In genomic region chr17:24638214-24638613, GRCm38 (mm10) we compare ENCODE assay signal across 16 mouse cellular contexts. TPM values are rescaled to one million over a fixed set of nuclear protein-coding genes. Genes with fewer than 3 reads are reported as not detected.
A peak's percentile ranks its signal among the peaks of the same experiment; 100 is the strongest.
DNase-seq lines count a peak whose midpoint lies in the region; ATAC-seq and TF ChIP-seq lines count a peak whose summit lies in the region.
"Had no signal": no experiment of that assay in that cellular context is flagged by ENCODE, and none has a peak within 500 bp of the region (broad histone marks: within the 10 kb centered on the region; RNA-seq: fewer than 3 reads in every experiment).

No protein-coding gene starts in this region.

- H3K9me3 ChIP-seq in lung, embryonic 14.5 days (ENCODE audit: low read depth, low read length), result no peaks in the 10 kb centered on the region
- H3K9me3 ChIP-seq in limb, embryonic 12.5 days, result no peaks in the 10 kb centered on the region
- H3K9me3 ChIP-seq in stomach, postnatal 0 days (ENCODE audit: control insufficient read depth, low read length), result no peaks in the 10 kb centered on the region
- H3K9me3 ChIP-seq: G1E; midbrain, embryonic 12.5 days; neural tube, embryonic 15.5 days had no signal

- no peak for TF ChIP-seq EP300 in stomach, postnatal 0 days (optimal IDR thresholded peaks at IDR 0.05)

- no peak overlapping the region for H3K9ac ChIP-seq in lung, embryonic 14.5 days
- peak overlapping the region; percentile 40; the same call in 1 of the 2 replicates for H3K9ac ChIP-seq in limb, embryonic 12.5 days (replicated peaks)
- no peak overlapping the region for H3K9ac ChIP-seq in stomach, postnatal 0 days (ENCODE audit: low read length)
- H3K9ac ChIP-seq: liver, embryonic 14.5 days; midbrain, embryonic 12.5 days; neural tube, embryonic 15.5 days had no signal

- no peaks in the 10 kb centered on the region for H3K27me3 ChIP-seq in lung, embryonic 14.5 days (ENCODE audit: insufficient read depth, low read length)
- H3K27me3 ChIP-seq in limb, embryonic 12.5 days, result no peaks in the 10 kb centered on the region
- H3K27me3 ChIP-seq in stomach, postnatal 0 days (ENCODE audit: control insufficient read depth, insufficient read depth, low read length), result no peaks in the 10 kb centered on the region
- H3K27me3 ChIP-seq: midbrain, embryonic 12.5 days; neural tube, embryonic 15.5 days had no signal

- ATAC-seq in lung, embryonic 14.5 days (ENCODE audit: insufficient read depth), result no peak
- no peak for ATAC-seq in limb, embryonic 12.5 days (ENCODE audit: insufficient number of reproducible peaks, insufficient read depth, low FRiP score, low TSS enrichment, low read depth)
- no peak for ATAC-seq in stomach, postnatal 0 days (ENCODE audit: low FRiP score, low TSS enrichment)

- peaks cover 12% of the 10 kb centered on the region for H3K4me1 ChIP-seq in lung, embryonic 14.5 days (ENCODE audit: insufficient read depth)
- H3K4me1 ChIP-seq in limb, embryonic 12.5 days (replicated peaks), result peaks cover 35% of the 10 kb centered on the region
- no peaks in the 10 kb centered on the region; the same call in 1 of the 2 replicates for H3K4me1 ChIP-seq in stomach, postnatal 0 days (replicated peaks; ENCODE audit: control insufficient read depth, insufficient read depth)

- TF ChIP-seq CTCF in gastrocnemius, adult 2 months (IDR thresholded peaks at IDR 0.05), result no peak
- TF ChIP-seq CTCF in lung, embryonic 14.5 days (IDR thresholded peaks at IDR 0.05; ENCODE audit: low read depth), result no peak
- no peak for TF ChIP-seq CTCF in stomach, postnatal 0 days (IDR thresholded peaks at IDR 0.05; ENCODE audit: low read depth)

- DNase-seq in gastrocnemius, adult 2 months, result no peak
- DNase-seq in gastrocnemius, adult 8-10 months (ENCODE audit: low spot score in 2 of 2), result no peak
- no peak for DNase-seq in lung, embryonic 14.5 days
- DNase-seq in lung, postnatal 25 days (ENCODE audit: low spot score), result no peak
- DNase-seq in stomach, postnatal 0 days (ENCODE audit: low spot score), result no peak
- DNase-seq in frontal cortex, postnatal 36 days (ENCODE audit: low spot score in 2 of 2), result no peak
- no peak for DNase-seq in spleen, adult 12 weeks (ENCODE audit: low spot score)
- DNase-seq: layer of hippocampus, adult 9-11 months; right cerebral cortex, postnatal 4 days; thymus, postnatal 4 days had no signal

- no peak overlapping the region for H3K4me2 ChIP-seq in lung, embryonic 14.5 days
- H3K4me2 ChIP-seq in limb, embryonic 12.5 days, result 0 out of 2 replicates have a peak overlapping the region, but pooled peaks have one; percentile 48
- no peak overlapping the region for H3K4me2 ChIP-seq in stomach, postnatal 0 days (replicated peaks; ENCODE audit: low read depth)
- H3K4me2 ChIP-seq: midbrain, embryonic 12.5 days; neural tube, embryonic 15.5 days had no signal

- intact Hi-C loops in gastrocnemius, adult 2 months (cut with DNase I), result no loop called here

- H3K36me3 ChIP-seq in lung, embryonic 14.5 days (ENCODE audit: insufficient read depth), result peaks cover 32% of the 10 kb centered on the region; the same call in 1 of the 2 replicates
- peaks cover 58% of the 10 kb centered on the region for H3K36me3 ChIP-seq in limb, embryonic 12.5 days
- H3K36me3 ChIP-seq in stomach, postnatal 0 days (ENCODE audit: control insufficient read depth, insufficient read depth, low read length), result peaks cover 3% of the 10 kb centered on the region; the same call in 1 of the 2 replicates
- H3K36me3 ChIP-seq: midbrain, embryonic 12.5 days had no signal

- peak overlapping the region; percentile 42 for H3K4me3 ChIP-seq in gastrocnemius, adult 2 months
- H3K4me3 ChIP-seq in lung, embryonic 14.5 days (ENCODE audit: low read depth, low read length), result no peak overlapping the region
- H3K4me3 ChIP-seq in limb, embryonic 12.5 days (replicated peaks), result no peak overlapping the region
- H3K4me3 ChIP-seq in stomach, postnatal 0 days (ENCODE audit: low read depth, low read length), result no peak overlapping the region
- H3K4me3 ChIP-seq: midbrain, embryonic 12.5 days; neural tube, embryonic 15.5 days had no signal

- 71% methylated on average over 4 of the region's 4 CpGs for WGBS in lung, embryonic 14.5 days
- 93% methylated on average over 4 of the region's 4 CpGs for WGBS in limb, embryonic 12.5 days
- WGBS in stomach, postnatal 0 days, result 82% methylated on average over 4 of the region's 4 CpGs

- peak overlapping the region; percentile 67 for H3K27ac ChIP-seq in gastrocnemius, adult 2 months
- H3K27ac ChIP-seq in lung, embryonic 14.5 days (ENCODE audit: low read depth), result 0 out of 2 replicates have a peak overlapping the region, but pooled peaks have one; percentile 89
- peak overlapping the region; percentile 98 for H3K27ac ChIP-seq in limb, embryonic 12.5 days
- H3K27ac ChIP-seq in stomach, postnatal 0 days (replicated peaks), result peak overlapping the region; percentile 40
- H3K27ac ChIP-seq: liver, embryonic 14.5 days; midbrain, embryonic 12.5 days had no signal

RNA-seq across cellular contexts. Expression of gene Nthl1, which starts 5.7 kb away (rescaled TPM):
- total RNA-seq in gastrocnemius, adult 2 months (2021), result 1 to 10 TPM; 2.6 to 3.4 TPM
- total RNA-seq in gastrocnemius, adult 8-10 months (2022), result 1 to 10 TPM; 1.8 to 3.4 (median 2.2) TPM
- polyA plus RNA-seq in lung, embryonic 14.5 days (2014; fragmentation: Nextera tagmentation; extraction: Ambion mirVana), result 15.9 and 18.6 TPM in 2 replicates
- polyA plus RNA-seq in limb, embryonic 12.5 days (2016; fragmentation: Nextera tagmentation; extraction: Ambion mirVana), result 23.3 and 24.9 TPM in 2 replicates
- polyA plus RNA-seq in stomach, postnatal 0 days (2015; fragmentation: Nextera tagmentation; extraction: Ambion mirVana), result 8.0 and 8.4 TPM in 2 replicates

RNA-seq across cellular contexts. Expression of gene Tsc2, which starts 5.8 kb away (rescaled TPM):
- total RNA-seq in gastrocnemius, adult 2 months (2021), result 10 to 100 TPM; 84.9 to 90.4 TPM
- total RNA-seq in gastrocnemius, adult 8-10 months (2022), result 10 to 100 TPM; 75.8 to 86.4 (median 82.7) TPM
- polyA plus RNA-seq in lung, embryonic 14.5 days (2014; fragmentation: Nextera tagmentation; extraction: Ambion mirVana), result 62.2 and 66.5 TPM in 2 replicates
- 68.6 and 77.7 TPM in 2 replicates for polyA plus RNA-seq in limb, embryonic 12.5 days (2016; fragmentation: Nextera tagmentation; extraction: Ambion mirVana)
- 36.2 and 37.0 TPM in 2 replicates for polyA plus RNA-seq in stomach, postnatal 0 days (2015; fragmentation: Nextera tagmentation; extraction: Ambion mirVana)

RNA-seq across cellular contexts. Expression of gene Slc9a3r2, which starts 11.9 kb away (rescaled TPM):
- 10 to 100 TPM; 27.8 to 52.9 TPM for total RNA-seq in gastrocnemius, adult 2 months (2021)
- 10 to 100 TPM; 17.8 to 38.4 (median 20.8) TPM for total RNA-seq in gastrocnemius, adult 8-10 months (2022)
- 67.8 and 68.3 TPM in 2 replicates for polyA plus RNA-seq in lung, embryonic 14.5 days (2014; fragmentation: Nextera tagmentation; extraction: Ambion mirVana)
- 58.9 and 59.3 TPM in 2 replicates for polyA plus RNA-seq in limb, embryonic 12.5 days (2016; fragmentation: Nextera tagmentation; extraction: Ambion mirVana)
- polyA plus RNA-seq in stomach, postnatal 0 days (2015; fragmentation: Nextera tagmentation; extraction: Ambion mirVana), result 37.9 and 38.0 TPM in 2 replicates

RNA-seq across cellular contexts. Expression of gene Npw, which starts 20.0 kb away (rescaled TPM):
- not detected for total RNA-seq in gastrocnemius, adult 2 months (2021)
- not detected for total RNA-seq in gastrocnemius, adult 8-10 months (2022)
- polyA plus RNA-seq in lung, embryonic 14.5 days (2014; fragmentation: Nextera tagmentation; extraction: Ambion mirVana), result 0.78 and 1.0 TPM in 2 replicates
- polyA plus RNA-seq in limb, embryonic 12.5 days (2016; fragmentation: Nextera tagmentation; extraction: Ambion mirVana), result 0.49 and 1.3 TPM in 2 replicates
- polyA plus RNA-seq in stomach, postnatal 0 days (2015; fragmentation: Nextera tagmentation; extraction: Ambion mirVana), result 1.2 and 1.8 TPM in 2 replicates
- total RNA-seq: G1E; hematopoietic stem cell, adult 5-6 weeks had no signal
- polyA plus RNA-seq: G1E; midbrain, embryonic 12.5 days had no signal

RNA-seq across cellular contexts. Expression of gene Zfp598, which starts 31.3 kb away (rescaled TPM):
- 10 to 100 TPM; 22.1 to 24.5 TPM for total RNA-seq in gastrocnemius, adult 2 months (2021)
- 10 to 100 TPM; 22.4 to 27.6 (median 27.0) TPM for total RNA-seq in gastrocnemius, adult 8-10 months (2022)
- 32.9 and 34.0 TPM in 2 replicates for polyA plus RNA-seq in lung, embryonic 14.5 days (2014; fragmentation: Nextera tagmentation; extraction: Ambion mirVana)
- 24.5 and 28.4 TPM in 2 replicates for polyA plus RNA-seq in limb, embryonic 12.5 days (2016; fragmentation: Nextera tagmentation; extraction: Ambion mirVana)
- 9.7 and 12.4 TPM in 2 replicates for polyA plus RNA-seq in stomach, postnatal 0 days (2015; fragmentation: Nextera tagmentation; extraction: Ambion mirVana)

Comparison
In these comparisons a context has a peak if more than half of its experiments do, and no peak if none do; other contexts are left out.
1. H3K27ac ChIP-seq: peak in every context shown above with its lines; median percentile 98 in limb, embryonic 12.5 days; 89 in lung, embryonic 14.5 days; 67 in gastrocnemius, adult 2 months; 40 in stomach, postnatal 0 days.